26 mouse cellular contexts compared by ENCODE assay signal in the genomic region with DNA sequence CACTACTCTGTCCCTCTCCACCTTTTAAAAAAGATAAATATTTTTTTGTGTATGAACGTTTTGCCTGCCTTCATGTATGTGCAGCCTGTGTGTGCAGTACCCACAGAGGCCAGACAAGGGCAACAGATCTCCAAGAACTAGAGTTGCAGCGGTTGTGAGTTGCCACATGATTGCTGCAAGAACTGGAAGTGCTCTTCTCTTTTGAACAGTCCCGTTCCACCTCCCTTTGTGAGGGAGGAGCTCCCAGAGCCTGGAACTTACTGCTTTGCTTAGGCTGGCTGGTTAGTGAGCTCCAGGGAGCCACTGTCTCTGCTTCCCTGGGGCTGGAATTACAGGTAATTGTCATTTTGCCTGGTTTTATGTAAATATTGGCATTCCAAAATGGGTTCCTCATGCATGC. TPM values are rescaled to one million over a fixed set of nuclear protein-coding genes. Genes with fewer than 3 reads are reported as not detected.
"Had no signal": no experiment of that assay in that cellular context is flagged by ENCODE, and none has a peak within 500 bp of the region (broad histone marks: within the 10 kb centered on the region; RNA-seq: fewer than 3 reads in every experiment).

No protein-coding gene starts in this region.

- ATAC-seq: liver, postnatal 0 days; lung, postnatal 0 days; midbrain, embryonic 13.5 days; midbrain, embryonic 16.5 days had no signal

- H3K4me1 ChIP-seq: limb, embryonic 15.5 days; stomach, embryonic 15.5 days had no signal

- H3K9ac ChIP-seq: limb, embryonic 12.5 days; limb, embryonic 15.5 days; liver, embryonic 14.5 days; liver, postnatal 0 days; lung, embryonic 14.5 days; midbrain, embryonic 13.5 days; neural tube, embryonic 13.5 days; stomach, embryonic 15.5 days had no signal

- H3K4me2 ChIP-seq: limb, embryonic 12.5 days; limb, embryonic 15.5 days; liver, embryonic 11.5 days; lung, embryonic 14.5 days; midbrain, embryonic 13.5 days; neural tube, embryonic 13.5 days; stomach, embryonic 15.5 days had no signal

- DNase-seq: kidney, postnatal 10 days; kidney, postnatal 36 days; left cerebral cortex, postnatal 4 days; liver, postnatal 0 days; lung, embryonic 14.5 days; retina, postnatal 1 day; right cerebral cortex, postnatal 25 days; spleen, adult 18-20 months; thymus, adult 18-20 months; thymus, postnatal 36 days had no signal

- H3K27ac ChIP-seq: limb, embryonic 12.5 days; limb, embryonic 15.5 days; liver, embryonic 14.5 days; macrophage; midbrain, embryonic 10.5 days; midbrain, embryonic 13.5 days; neural tube, embryonic 13.5 days; stomach, embryonic 15.5 days had no signal

- H3K27me3 ChIP-seq: limb, embryonic 12.5 days; limb, embryonic 15.5 days; megakaryocyte, embryonic 14.5 days; midbrain, embryonic 13.5 days; neural tube, embryonic 13.5 days; stomach, embryonic 15.5 days had no signal

- H3K36me3 ChIP-seq: limb, embryonic 12.5 days; limb, embryonic 15.5 days; midbrain, embryonic 10.5 days; midbrain, embryonic 13.5 days; neural tube, embryonic 13.5 days; stomach, embryonic 15.5 days had no signal

- H3K9me3 ChIP-seq: limb, embryonic 12.5 days; limb, embryonic 15.5 days; megakaryocyte, embryonic 14.5 days; midbrain, embryonic 10.5 days; midbrain, embryonic 13.5 days; neural tube, embryonic 13.5 days; stomach, embryonic 15.5 days had no signal

- H3K4me3 ChIP-seq: limb, embryonic 12.5 days; limb, embryonic 15.5 days; megakaryocyte, embryonic 14.5 days; midbrain, embryonic 10.5 days; midbrain, embryonic 13.5 days; myocyte; neural tube, embryonic 13.5 days; stomach, embryonic 15.5 days had no signal

RNA-seq across cellular contexts. Expression of a gene that starts 10.8 kb away (rescaled TPM):
- total RNA-seq: monocyte, adult 5-6 weeks; neutrophil, adult 5-6 weeks had no signal
- polyA plus RNA-seq: macrophage; testis, adult 2 months had no signal
